Mouse (Mus musculus): ENCODE measurements around the gene Susd6. TPM values are rescaled to one million over a fixed set of nuclear protein-coding genes. Genes with fewer than 3 reads are reported as not detected.

Susd6 gene
- polyA plus RNA-seq, 1 experiment = 5.9 TPM

DNA sequence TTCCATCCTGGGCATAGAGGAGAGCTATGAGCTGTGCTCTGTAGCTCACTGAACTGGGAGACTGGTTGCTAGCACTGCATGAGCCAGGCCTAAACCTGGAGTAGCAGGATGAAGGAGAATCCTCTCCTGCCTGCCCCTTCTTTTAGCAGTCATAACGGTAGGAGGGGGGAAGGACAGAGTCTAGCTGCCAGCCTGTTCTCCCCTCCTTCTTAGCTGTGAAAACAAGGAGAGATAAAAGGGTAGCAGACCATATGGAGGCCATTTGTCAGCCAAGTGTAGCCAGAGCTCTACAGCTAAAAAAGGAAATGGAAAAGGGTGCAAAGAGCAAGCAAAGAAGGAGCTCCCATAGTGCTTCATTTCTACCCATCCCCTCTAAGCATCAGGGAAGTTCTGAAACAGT lies 71.6 kb downstream of the Susd6 start:
- peaks cover 56% of the 10 kb centered on the region for H3K36me3 ChIP-seq (replicated peaks; ENCODE audit: low read length)
- no peaks in the 10 kb centered on the region for H3K27me3 ChIP-seq (replicated peaks)
- H3K4me1 ChIP-seq = peaks cover 74% of the 10 kb centered on the region

GRCm38 (mm10) chr12:80863370-80863769 lies 73.1 kb downstream of the Susd6 start:
- peak overlapping the region; percentile 5 for H3K4me3 ChIP-seq (replicated peaks)
- no peaks in the 10 kb centered on the region for H3K9me3 ChIP-seq
- TF ChIP-seq GATA1 (IDR thresholded peaks at IDR 0.05; ENCODE audit: borderline replicate concordance, low read length) = no peak
- H3K27me3 ChIP-seq (replicated peaks) = no peaks in the 10 kb centered on the region
- H3K4me1 ChIP-seq = peaks cover 78% of the 10 kb centered on the region
- H3K36me3 ChIP-seq (replicated peaks; ENCODE audit: low read length) = peaks cover 68% of the 10 kb centered on the region

More for the DNA sequence above, 71.6 kb downstream of the Susd6 start:
- TF ChIP-seq GATA1 (IDR thresholded peaks at IDR 0.05; ENCODE audit: borderline replicate concordance, low read length) (no peak), FLI1 (IDR thresholded peaks at IDR 0.05; ENCODE audit: low read length) (no peak)
- H3K4me3 ChIP-seq (replicated peaks) = peak overlapping the region; percentile 30
- H3K9me3 ChIP-seq = no peaks in the 10 kb centered on the region

GRCm38 (mm10) chr12:80865175-80865574 lies 74.9 kb downstream of the Susd6 start:
- no peak overlapping the region for H3K4me3 ChIP-seq (replicated peaks)
- no peaks in the 10 kb centered on the region for H3K9me3 ChIP-seq
- TF ChIP-seq GATA1 (IDR thresholded peaks at IDR 0.05; ENCODE audit: borderline replicate concordance, low read length) (no peak), FLI1 (IDR thresholded peaks at IDR 0.05; ENCODE audit: low read length) (no peak)
- H3K4me1 ChIP-seq = peaks cover 67% of the 10 kb centered on the region
- H3K27me3 ChIP-seq (replicated peaks) = no peaks in the 10 kb centered on the region
- peaks cover 72% of the 10 kb centered on the region for H3K36me3 ChIP-seq (replicated peaks; ENCODE audit: low read length)

GRCm38 (mm10) chr12:80866023-80866422 lies 75.7 kb downstream of the Susd6 start:
- TF ChIP-seq GATA1 (IDR thresholded peaks at IDR 0.05; ENCODE audit: borderline replicate concordance, low read length) (no peak), FLI1 (IDR thresholded peaks at IDR 0.05; ENCODE audit: low read length) (no peak)
- H3K4me3 ChIP-seq (replicated peaks) = no peak overlapping the region
- H3K36me3 ChIP-seq (replicated peaks; ENCODE audit: low read length) = peaks cover 77% of the 10 kb centered on the region

DNA sequence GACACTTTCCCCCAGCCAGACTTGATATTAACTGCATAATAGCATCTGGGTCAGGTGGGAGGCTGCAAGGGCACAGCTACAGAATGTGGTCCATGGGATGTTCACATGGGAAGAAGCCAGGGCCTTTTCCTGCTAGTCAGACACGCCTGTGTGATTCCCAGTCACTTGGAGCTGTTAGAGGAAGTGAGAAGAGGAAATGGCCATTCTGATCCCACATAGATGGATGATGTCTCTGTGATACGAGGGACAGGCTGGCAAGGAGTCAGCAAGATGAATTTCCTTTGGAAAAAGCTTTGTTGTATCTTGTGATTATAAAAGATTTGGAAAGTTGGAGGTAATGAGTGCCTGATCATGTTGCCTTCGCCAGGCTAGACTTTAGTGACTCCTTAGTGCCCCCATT lies 76.8 kb downstream of the Susd6 start:
- no peaks in the 10 kb centered on the region for H3K9me3 ChIP-seq
- no peak overlapping the region for H3K4me3 ChIP-seq (replicated peaks)
- no peak for TF ChIP-seq GATA1 (IDR thresholded peaks at IDR 0.05; ENCODE audit: borderline replicate concordance, low read length)
- TF ChIP-seq FLI1 (IDR thresholded peaks at IDR 0.05; ENCODE audit: low read length) = no peak
- H3K36me3 ChIP-seq (replicated peaks; ENCODE audit: low read length) = peaks cover 82% of the 10 kb centered on the region
- H3K27me3 ChIP-seq (replicated peaks) = no peaks in the 10 kb centered on the region
- H3K4me1 ChIP-seq = peaks cover 50% of the 10 kb centered on the region

More at GRCm38 (mm10) chr12:80866023-80866422, 75.7 kb downstream of the Susd6 start:
- no peaks in the 10 kb centered on the region for H3K27me3 ChIP-seq (replicated peaks)
- no peaks in the 10 kb centered on the region for H3K9me3 ChIP-seq
- H3K4me1 ChIP-seq = peaks cover 61% of the 10 kb centered on the region

DNA sequence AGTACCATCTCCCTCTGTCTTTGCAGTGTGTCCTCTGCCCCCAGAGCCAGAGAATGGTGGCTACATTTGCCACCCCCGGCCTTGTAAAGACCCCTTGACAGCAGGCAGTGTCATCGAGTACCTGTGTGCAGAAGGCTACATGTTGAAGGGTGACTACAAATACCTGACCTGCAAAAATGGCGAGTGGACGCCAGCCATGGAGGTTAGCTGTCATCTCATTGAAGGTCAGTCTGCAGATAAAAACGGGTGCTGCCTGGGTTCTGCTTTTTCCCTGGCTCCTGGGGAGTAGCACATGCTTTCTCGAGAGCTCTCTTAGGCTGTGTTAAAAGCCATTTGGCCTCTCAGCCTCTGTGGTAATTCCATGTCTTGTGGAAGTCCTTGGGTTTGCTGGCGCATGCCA lies 78.1 kb downstream of the Susd6 start:
- peaks cover 87% of the 10 kb centered on the region for H3K36me3 ChIP-seq (replicated peaks; ENCODE audit: low read length)
- peaks cover 37% of the 10 kb centered on the region for H3K4me1 ChIP-seq
- TF ChIP-seq GATA1 (IDR thresholded peaks at IDR 0.05; ENCODE audit: borderline replicate concordance, low read length) (no peak), FLI1 (IDR thresholded peaks at IDR 0.05; ENCODE audit: low read length) (no peak)
- no peak overlapping the region for H3K4me3 ChIP-seq (replicated peaks)
- H3K27me3 ChIP-seq (replicated peaks) = no peaks in the 10 kb centered on the region
- H3K9me3 ChIP-seq = no peaks in the 10 kb centered on the region

DNA sequence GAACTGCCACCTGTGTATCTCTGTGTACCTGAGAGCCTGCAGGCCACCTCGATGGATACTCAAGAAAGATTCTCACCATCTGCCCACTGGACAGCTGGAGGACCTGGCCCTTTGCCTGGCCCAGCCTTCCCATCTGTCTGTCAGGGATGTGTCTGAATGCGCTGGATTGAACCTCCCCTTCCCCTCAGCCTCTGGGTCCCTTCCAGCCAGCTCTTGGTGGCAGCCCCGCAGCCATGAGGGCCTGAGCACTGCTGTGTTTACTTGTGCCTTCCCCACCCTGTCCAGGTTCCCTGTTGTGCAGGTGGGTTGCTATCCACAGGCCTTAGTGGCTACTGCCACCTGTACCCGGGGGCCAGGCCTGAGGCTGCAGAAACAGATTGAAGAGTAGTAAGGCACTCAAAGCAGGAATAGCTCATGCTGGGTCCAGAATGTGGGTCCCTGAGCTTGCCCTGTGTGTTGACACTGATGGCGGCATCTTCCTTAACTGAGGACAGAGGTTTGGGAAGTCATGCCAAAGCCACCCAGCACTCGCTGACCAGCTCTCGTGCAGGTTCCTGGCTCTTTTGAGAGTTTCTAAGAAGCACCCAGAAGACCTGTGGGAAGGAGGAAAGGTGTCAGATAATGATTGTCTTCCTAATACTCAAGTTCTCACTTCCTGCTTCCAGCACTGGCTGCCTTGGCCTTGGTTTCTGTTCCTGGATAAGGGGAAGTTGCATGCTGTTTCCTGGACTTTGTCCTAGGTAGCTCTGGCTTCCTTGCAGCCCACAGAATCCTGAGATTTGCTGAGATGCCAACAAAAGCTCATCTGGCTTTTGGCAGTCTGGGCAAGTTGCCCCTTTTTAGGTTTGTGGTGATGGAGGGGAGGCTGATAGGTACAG lies 87.1 kb downstream of the Susd6 start:
- Histone ChIP-seq H3K36me3 (replicated peaks; ENCODE audit: low read length) (peaks cover 93% of the 10 kb centered on the region), H3K4me1 (peaks cover 55% of the 10 kb centered on the region), H3K4me3 (replicated peaks) (no peak overlapping the region), H3K27me3 (replicated peaks) (no peaks in the 10 kb centered on the region), H3K9me3 (no peaks in the 10 kb centered on the region)
- no peak for TF ChIP-seq FLI1 (IDR thresholded peaks at IDR 0.05; ENCODE audit: low read length)
- no peak for TF ChIP-seq GATA1 (IDR thresholded peaks at IDR 0.05; ENCODE audit: borderline replicate concordance, low read length)

DNA sequence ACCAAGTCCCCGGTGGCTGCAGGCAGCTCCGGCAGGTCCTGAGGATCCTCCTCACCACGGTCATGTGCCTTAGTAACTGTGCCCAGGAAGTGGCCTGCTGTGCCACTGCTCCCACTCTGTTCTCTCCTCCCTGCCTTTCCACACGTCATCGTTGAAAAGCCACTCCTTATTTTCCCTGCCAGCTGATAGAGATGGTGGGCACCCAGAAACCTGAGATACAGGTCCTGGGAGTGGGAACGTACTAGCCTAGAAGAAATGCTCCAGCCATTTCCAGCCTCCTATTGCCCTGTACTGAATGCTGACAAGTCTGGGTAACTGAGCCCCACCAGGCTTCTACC lies 87.8 kb downstream of the Susd6 start:
- Histone ChIP-seq H3K9me3 (no peaks in the 10 kb centered on the region), H3K27me3 (replicated peaks) (no peaks in the 10 kb centered on the region), H3K4me3 (replicated peaks) (no peak overlapping the region), H3K36me3 (replicated peaks; ENCODE audit: low read length) (peaks cover 86% of the 10 kb centered on the region), H3K4me1 (peaks cover 55% of the 10 kb centered on the region)
- TF ChIP-seq FLI1 (IDR thresholded peaks at IDR 0.05; ENCODE audit: low read length) (no peak), GATA1 (IDR thresholded peaks at IDR 0.05; ENCODE audit: borderline replicate concordance, low read length) (no peak)

DNA sequence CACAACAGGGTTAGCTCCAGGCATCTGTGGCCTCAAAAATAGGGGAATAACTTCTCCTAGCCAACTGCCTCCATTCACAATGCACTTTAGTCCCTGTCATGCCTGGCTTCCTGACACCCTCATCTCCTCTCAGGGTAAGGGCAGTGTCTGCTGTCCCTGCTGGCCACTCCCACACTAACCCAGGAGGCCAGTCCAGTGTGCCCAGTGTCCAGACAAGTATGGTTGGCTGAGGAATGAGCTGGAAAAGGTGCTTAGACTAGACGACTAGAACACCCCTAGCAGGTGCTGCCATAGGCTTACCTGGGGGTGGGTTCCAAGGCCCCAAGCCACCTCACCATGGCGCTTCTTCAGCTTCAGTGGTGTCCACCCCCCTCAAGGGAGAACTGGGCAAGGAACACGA lies 88.3 kb downstream of the Susd6 start:
- H3K36me3 ChIP-seq (replicated peaks; ENCODE audit: low read length) = peaks cover 81% of the 10 kb centered on the region
- peak overlapping the region; percentile 26 for H3K4me3 ChIP-seq (replicated peaks)
- TF ChIP-seq GATA1 (IDR thresholded peaks at IDR 0.05; ENCODE audit: borderline replicate concordance, low read length) = no peak
- TF ChIP-seq FLI1 (IDR thresholded peaks at IDR 0.05; ENCODE audit: low read length) = no peak
- peaks cover 55% of the 10 kb centered on the region for H3K4me1 ChIP-seq
- H3K27me3 ChIP-seq (replicated peaks) = no peaks in the 10 kb centered on the region
- H3K9me3 ChIP-seq = no peaks in the 10 kb centered on the region

GRCm38 (mm10) chr12:80879267-80879666 lies 89.0 kb downstream of the Susd6 start:
- H3K4me1 ChIP-seq = peaks cover 56% of the 10 kb centered on the region
- H3K36me3 ChIP-seq (replicated peaks; ENCODE audit: low read length) = peaks cover 74% of the 10 kb centered on the region
- no peak overlapping the region for H3K4me3 ChIP-seq (replicated peaks)
- H3K27me3 ChIP-seq (replicated peaks) = no peaks in the 10 kb centered on the region
- no peaks in the 10 kb centered on the region for H3K9me3 ChIP-seq
- TF ChIP-seq FLI1 (IDR thresholded peaks at IDR 0.05; ENCODE audit: low read length) (no peak), GATA1 (IDR thresholded peaks at IDR 0.05; ENCODE audit: borderline replicate concordance, low read length) (no peak)
